Mouse (Mus musculus): ENCODE data around the gene Scamp1. TPM values are rescaled to one million over a fixed set of nuclear protein-coding genes. Genes with fewer than 3 reads are reported as not detected.

Gene Scamp1
- total RNA-seq, 4 experiments from 2014 or later = 71.3 to 83.2 (median 75.9) TPM

GRCm38 (mm10) chr13:94174577-94175279, 110.9 kb downstream of the Scamp1 start:
- DNase-seq = no peak

- DNase-seq = peak; percentile 53
These were observed 111.8 kb downstream of the Scamp1 start for GRCm38 (mm10) chr13:94173633-94174576.

GRCm38 (mm10) chr13:94172533-94173310, 112.9 kb downstream of the Scamp1 start:
- DNase-seq = no peak

- no peak for DNase-seq
These were observed 114.0 kb downstream of the Scamp1 start for GRCm38 (mm10) chr13:94171612-94172011.

GRCm38 (mm10) chr13:94169325-94169916, 116.2 kb downstream of the Scamp1 start:
- DNase-seq = no peak

- no peak for DNase-seq
These were observed 117.3 kb downstream of the Scamp1 start for GRCm38 (mm10) chr13:94168319-94168718.

GRCm38 (mm10) chr13:94164501-94164900, 121.2 kb downstream of the Scamp1 start:
- DNase-seq = no peak

GRCm38 (mm10) chr13:94159478-94160220, 126.0 kb downstream of the Scamp1 start:
- DNase-seq = no peak

- no peak for DNase-seq
These were observed 126.7 kb downstream of the Scamp1 start for GRCm38 (mm10) chr13:94158864-94159477.

GRCm38 (mm10) chr13:94155657-94156429, 129.8 kb downstream of the Scamp1 start:
- no peak for DNase-seq

GRCm38 (mm10) chr13:94154512-94155296, 131.0 kb downstream of the Scamp1 start:
- DNase-seq = peak; percentile 72

- DNase-seq = no peak
These were observed 132.0 kb downstream of the Scamp1 start for GRCm38 (mm10) chr13:94153658-94154057.

GRCm38 (mm10) chr13:94152836-94153235, 132.8 kb downstream of the Scamp1 start:
- no peak for DNase-seq

Other genes with a start within 250 kb of the Scamp1 start
- gene Lhfpl2, start 228.1 kb downstream of the Scamp1 start, total RNA-seq (2022) = 10 to 100 TPM; 27.4 to 49.2 (median 34.5) TPM
- gene Ap3b1, start 73.1 kb upstream of the Scamp1 start, total RNA-seq (2022) = 10 to 100 TPM; 42.7 to 51.8 (median 48.8) TPM

Data from adrenal gland, adult 8-10 months (tissue).